Mouse (Mus musculus) ES-E14 (cell line): ENCODE measurements around the gene Setx. TPM values are rescaled to one million over a fixed set of nuclear protein-coding genes. Genes with fewer than 3 reads are reported as not detected.

Source experiments
- DNase-seq: peaks from one replicate; pipeline ENCODE4 v3.0.0-alpha.2; 2013; ENCODE audit warnings: low read depth, low spot score
- H3K27ac ChIP-seq: 2 replicates; pipeline ENCODE4 v1.5.1; 2012; ENCODE audit warnings: low read depth, mild to moderate bottlenecking, low read length, moderate library complexity, mixed read lengths; ENCODE audit not compliant: poor library complexity, insufficient read depth, severe bottlenecking
- H3K36me3 ChIP-seq: 2 replicates; pipeline ENCODE4 v1.6.1; 2012; ENCODE audit warnings: mild to moderate bottlenecking, low read length, moderate library complexity, mixed read lengths; ENCODE audit not compliant: control insufficient read depth, poor library complexity, insufficient read depth, severe bottlenecking
- H3K4me1 ChIP-seq, 2 experiments: fragments of 150-350 bp in 1 of 2; sonication (generic) in 1 of 2; 2 replicates each; pipeline ENCODE4 v1.6.1; 2012; ENCODE audit warnings: low read length in 2 of 2, mild to moderate bottlenecking in 1 of 2, mixed read lengths in 1 of 2; ENCODE audit not compliant: control insufficient read depth in 2 of 2, insufficient read depth in 2 of 2, poor library complexity in 1 of 2
- H3K4me3 ChIP-seq, 2 experiments: fragments of 150-350 bp in 1 of 2; sonication (generic) in 1 of 2; 2 replicates each; pipeline ENCODE4 v1.5.1; 2012; ENCODE audit warnings: low read length in 2 of 2, low read depth in 1 of 2, mild to moderate bottlenecking in 1 of 2, mixed read lengths in 1 of 2; ENCODE audit not compliant: insufficient read depth in 1 of 2, poor library complexity in 1 of 2, severe bottlenecking in 1 of 2
- H3K9ac ChIP-seq: 2 replicates; pipeline ENCODE4 v1.6.1; 2012; ENCODE audit warnings: low read depth, mild to moderate bottlenecking, low read length, mixed read lengths; ENCODE audit not compliant: poor library complexity, insufficient read depth, severe bottlenecking
- H3K9me3 ChIP-seq: fragments of 150-350 bp; sonication (generic); 2 replicates; pipeline ENCODE4 v1.6.1; 2012; ENCODE audit warnings: low read depth, mild to moderate bottlenecking, low read length; ENCODE audit not compliant: control insufficient read depth, insufficient read depth
- CHD2 ChIP-seq: IDR thresholded peaks from 2 replicates; pipeline ENCODE4 v1.6.1; 2014; ENCODE audit warnings: mild to moderate bottlenecking, low read depth, low read length, inconsistent platforms
- HCFC1 ChIP-seq: IDR thresholded peaks from 2 replicates; pipeline ENCODE4 v1.6.1; 2012; ENCODE audit warnings: low read length, inconsistent platforms, borderline replicate concordance; ENCODE audit not compliant: insufficient read depth
- MAFK ChIP-seq: IDR thresholded peaks from 2 replicates; pipeline ENCODE4 v1.6.1; 2014; ENCODE audit warnings: mild to moderate bottlenecking, low read depth, low read length, inconsistent platforms; ENCODE audit not compliant: insufficient read depth
- ZC3H11A ChIP-seq: IDR thresholded peaks from 2 replicates; pipeline ENCODE4 v1.6.1; 2012; ENCODE audit warnings: low read depth, mild to moderate bottlenecking, inconsistent platforms, low read length, borderline replicate concordance
- ZNF384 ChIP-seq: IDR thresholded peaks from 2 replicates; pipeline ENCODE4 v1.6.1; 2012; ENCODE audit warnings: low read depth, low read length, inconsistent platforms
- in situ Hi-C, 2 experiments: fragments of 600-800 bp; cut with MboI; formaldehyde crosslinking; loops; one replicate each; pipeline ENCODE4 v1.15.1; 2025; ENCODE audit warnings: low sequenced_read_pairs in 2 of 2, inconsistent platforms in 1 of 2; ENCODE audit not compliant: unreplicated experiment in 2 of 2
- total RNA-seq: library from RNA; depleted of rRNA; stranded (reverse); fragments of 300-350 nt; gene quantifications from 2 replicates; pipeline ENCODE4 v1.2.3, GENCODE M21; 2012

The Setx gene
- total RNA-seq, 1 experiment, result 123 TPM

DNA sequence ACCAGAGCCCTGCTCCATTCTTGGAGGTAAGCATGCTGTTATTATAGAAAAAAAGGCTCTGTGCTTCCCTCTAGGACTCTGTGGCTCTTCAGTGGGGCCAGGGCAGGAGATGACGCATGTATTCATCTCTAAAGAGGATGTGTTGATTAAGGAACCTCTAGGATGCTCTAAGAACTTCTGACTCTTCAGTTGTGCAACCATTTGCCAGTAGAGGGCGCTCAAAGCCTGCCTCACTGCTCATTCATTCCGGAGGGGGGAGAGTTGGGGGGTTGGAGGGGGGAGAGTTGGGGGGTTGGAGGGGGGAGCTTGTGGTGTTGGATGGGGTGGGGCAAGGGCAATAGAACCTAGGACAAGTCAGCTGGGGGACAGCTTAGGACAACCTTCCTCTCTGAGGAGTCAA is 75.9 kb downstream of the Setx start:
- DNase-seq, result no peak
- Histone ChIP-seq H3K4me1 (peaks cover 0 to 8% of the 10 kb centered on the region in 2 experiments; a peak in 1 of 4 replicates), H3K9ac (no peak overlapping the region), H3K9me3 (no peaks in the 10 kb centered on the region), H3K27ac (no peak overlapping the region), H3K36me3 (no peaks in the 10 kb centered on the region), H3K4me3 (no peak overlapping the region)
- in situ Hi-C loops, result loop anchor here in 1 of 2 experiments (25.0 kb wide), 1 partner anchor 387 kb away; no protein-coding TSS in a partner anchor
- TF ChIP-seq HCFC1, result no peak
- no peak for TF ChIP-seq CHD2
- no peak for TF ChIP-seq MAFK
- no peak for TF ChIP-seq ZNF384
- TF ChIP-seq ZC3H11A, result no peak

DNA sequence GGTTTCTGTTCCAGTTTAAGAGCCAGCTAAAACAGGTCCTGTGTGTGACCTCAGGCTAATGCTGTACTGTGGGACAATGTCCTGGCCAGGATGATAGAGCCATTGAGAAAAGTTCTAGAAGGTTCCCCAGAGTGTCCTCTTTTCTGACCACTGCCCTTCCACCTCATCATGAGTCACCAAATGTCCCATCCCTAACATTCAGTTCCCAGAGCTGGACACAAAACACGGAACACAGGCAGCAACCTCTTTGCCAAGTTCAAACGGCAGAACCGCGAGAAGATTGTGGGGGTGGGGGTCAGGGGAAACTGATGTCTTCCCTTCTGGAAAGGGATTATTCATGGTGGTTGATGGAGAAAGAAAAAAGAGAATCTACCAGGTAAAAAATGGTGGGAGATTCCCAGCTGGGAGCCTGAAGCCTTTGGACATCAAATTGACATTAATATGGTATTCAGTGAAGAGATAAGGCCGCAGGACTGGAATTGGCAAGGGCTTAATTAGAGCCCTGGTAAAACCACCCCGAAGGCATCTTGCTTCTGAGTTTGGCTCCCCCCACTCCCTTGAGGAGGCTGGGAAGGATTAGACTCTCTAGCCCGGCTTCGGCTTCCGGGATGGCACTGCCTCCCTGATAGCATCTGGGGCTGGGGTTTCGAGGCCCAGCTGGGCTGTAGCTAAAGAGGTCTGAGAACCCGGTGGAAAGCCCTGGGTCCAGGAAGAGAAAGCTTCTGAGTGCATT is 77.4 kb downstream of the Setx start:
- TF ChIP-seq HCFC1 (no peak), MAFK (no peak), ZC3H11A (no peak), ZNF384 (no peak), CHD2 (no peak)
- Histone ChIP-seq H3K9ac (no peak overlapping the region), H3K27ac (no peak overlapping the region), H3K4me3 (no peak overlapping the region), H3K36me3 (no peaks in the 10 kb centered on the region), H3K9me3 (no peaks in the 10 kb centered on the region), H3K4me1 (peaks cover 0 to 2% of the 10 kb centered on the region in 2 experiments; a peak in 1 of 4 replicates)
- in situ Hi-C loops, result loop anchor here in 1 of 2 experiments (25.0 kb wide), 1 partner anchor 386 kb away; no protein-coding TSS in a partner anchor
- DNase-seq, result no peak

DNA sequence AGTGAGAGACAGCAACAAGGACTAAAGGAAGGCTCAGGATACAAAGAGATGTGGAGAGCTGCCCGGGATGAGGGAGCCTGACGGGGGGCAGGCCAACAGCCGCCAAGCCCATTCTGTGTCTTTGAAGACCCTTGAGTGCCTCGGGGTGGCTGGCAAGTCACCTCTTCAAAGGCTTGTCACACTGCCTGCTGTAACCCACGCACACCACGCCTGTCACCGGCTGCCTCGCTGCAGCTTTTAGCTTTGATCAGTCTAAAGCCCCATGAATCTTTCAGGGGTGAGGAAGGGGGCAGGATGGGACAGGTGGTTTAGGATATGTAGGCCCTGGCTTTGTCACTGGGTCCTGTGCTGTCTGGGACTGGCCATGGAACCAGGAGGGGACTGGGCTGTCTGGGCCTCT is 82.2 kb downstream of the Setx start:
- DNase-seq, result no peak
- in situ Hi-C loops, result loop anchor here in 1 of 2 experiments (25.0 kb wide), 1 partner anchor 381 kb away; no protein-coding TSS in a partner anchor
- no peak for TF ChIP-seq ZC3H11A
- no peak for TF ChIP-seq ZNF384
- TF ChIP-seq MAFK, result no peak
- no peak for TF ChIP-seq CHD2
- no peak for TF ChIP-seq HCFC1
- H3K4me1 ChIP-seq, result peaks cover 0 to 2% of the 10 kb centered on the region in 2 experiments; a peak in 1 of 4 replicates
- H3K27ac ChIP-seq, result no peak overlapping the region
- H3K9me3 ChIP-seq, result no peaks in the 10 kb centered on the region
- H3K4me3 ChIP-seq, result no peak overlapping the region
- no peak overlapping the region for H3K9ac ChIP-seq
- H3K36me3 ChIP-seq, result no peaks in the 10 kb centered on the region

DNA sequence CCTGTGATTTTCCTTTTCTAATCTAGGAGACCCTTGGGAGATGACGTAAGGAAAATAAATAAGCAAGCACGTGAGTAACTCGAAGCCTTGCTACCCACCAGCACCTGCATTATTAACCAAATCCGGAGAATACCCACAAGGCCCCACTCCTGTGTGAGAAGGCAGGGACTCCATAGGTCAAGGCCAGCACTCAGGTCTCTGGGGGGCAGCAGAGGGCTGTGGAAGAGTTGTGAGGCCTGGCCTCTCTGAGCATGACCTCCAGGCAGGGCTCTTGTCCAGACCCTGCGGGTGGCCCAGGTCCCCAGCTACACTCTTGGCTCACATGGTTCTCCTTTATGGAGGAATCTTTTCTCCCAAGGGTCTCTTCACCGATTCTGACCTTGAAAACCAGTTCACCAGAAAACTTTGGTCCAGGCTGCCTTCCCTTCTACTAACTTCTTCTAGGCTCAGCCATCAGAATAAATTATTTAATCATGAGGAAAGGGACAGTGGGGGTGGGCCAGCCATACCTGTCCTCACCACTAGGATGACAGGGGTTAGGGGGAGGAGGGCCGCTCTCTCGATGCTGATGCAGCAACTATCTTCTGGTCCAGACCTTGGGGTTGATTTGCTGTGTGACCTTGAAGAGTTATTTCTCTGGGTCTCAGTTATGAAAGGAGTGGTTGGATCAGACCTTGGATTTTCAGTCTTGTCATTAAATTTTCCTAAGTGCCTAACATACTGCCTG is 92.5 kb downstream of the Setx start:
- no peak overlapping the region for H3K4me3 ChIP-seq
- TF ChIP-seq MAFK (peak; percentile 80), ZC3H11A (no peak)
- no peak overlapping the region for H3K9ac ChIP-seq
- no peak for DNase-seq
- no peaks in the 10 kb centered on the region for H3K4me1 ChIP-seq
- no peaks in the 10 kb centered on the region for H3K36me3 ChIP-seq
- no peaks in the 10 kb centered on the region for H3K9me3 ChIP-seq
- no peak overlapping the region for H3K27ac ChIP-seq
- in situ Hi-C loops, result loop anchor here in 1 of 2 experiments (25.0 kb wide), 1 partner anchor 371 kb away; no protein-coding TSS in a partner anchor
